Mouse (Mus musculus) ES-E14 (cell line): ENCODE measurements around the gene Pak7.

Source experiments
- MAFK ChIP-seq: IDR thresholded peaks from 2 replicates; pipeline ENCODE4 v1.6.1; 2014; ENCODE audit warnings: mild to moderate bottlenecking, low read depth, low read length, inconsistent platforms; ENCODE audit not compliant: insufficient read depth
- ZC3H11A ChIP-seq: IDR thresholded peaks from 2 replicates; pipeline ENCODE4 v1.6.1; 2012; ENCODE audit warnings: low read depth, mild to moderate bottlenecking, inconsistent platforms, low read length, borderline replicate concordance

GRCm38 (mm10) chr2:136048464-136048863, 339.3 kb downstream of the Pak7 start:
- TF ChIP-seq MAFK: no peak
- no peak for TF ChIP-seq ZC3H11A
